Mouse (Mus musculus) heart, embryonic 12.5 days (tissue): ENCODE measurements around the gene Rasa3. TPM values are rescaled to one million over a fixed set of nuclear protein-coding genes. Genes with fewer than 3 reads are reported as not detected.

Source experiments
- ATAC-seq: fragments of 200-750 bp; cut with Nextera tagmentation; 2 replicates; pipeline ENCODE4 v1.8.0; 2017; ENCODE audit warnings: moderate TSS enrichment, moderate library complexity; ENCODE audit not compliant: insufficient number of reproducible peaks, low FRiP score
- H3K27ac ChIP-seq: fragments of 300-500 bp; sonication (generic); 2 replicates; pipeline ENCODE4 v1.5.1; 2016; ENCODE audit warnings: mild to moderate bottlenecking, moderate library complexity; ENCODE audit not compliant: poor library complexity, severe bottlenecking
- H3K27me3 ChIP-seq: fragments of 300-500 bp; sonication (generic); replicated peaks from 2 replicates; pipeline ENCODE4 v1.6.1; 2016; ENCODE audit warnings: mild to moderate bottlenecking, moderate library complexity
- H3K36me3 ChIP-seq: fragments of 300-500 bp; sonication (generic); 2 replicates; pipeline ENCODE4 v1.6.1; 2016; ENCODE audit warnings: mild to moderate bottlenecking, moderate library complexity
- H3K4me1 ChIP-seq: fragments of 300-500 bp; sonication (generic); replicated peaks from 2 replicates; pipeline ENCODE4 v1.6.1; 2016; ENCODE audit warnings: mild to moderate bottlenecking
- H3K4me2 ChIP-seq: fragments of 300-500 bp; sonication (generic); 2 replicates; pipeline ENCODE4 v1.6.1; 2016; ENCODE audit warnings: mild to moderate bottlenecking, moderate library complexity
- H3K4me3 ChIP-seq: fragments of 300-500 bp; sonication (generic); 2 replicates; pipeline ENCODE4 v1.5.1; 2016; ENCODE audit warnings: mild to moderate bottlenecking
- H3K9ac ChIP-seq: fragments of 300-500 bp; sonication (generic); 2 replicates; pipeline ENCODE4 v1.6.1; 2016; ENCODE audit warnings: mild to moderate bottlenecking, moderate library complexity
- H3K9me3 ChIP-seq: fragments of 300-500 bp; sonication (generic); replicated peaks from 2 replicates; pipeline ENCODE4 v1.6.1; 2016; ENCODE audit warnings: mild to moderate bottlenecking, moderate library complexity
- WGBS: fragments of 180-500 bp; shearing (Covaris S2); methylation state at CpG from one replicate; pipeline ENCODE4 v1.1.7; 2016; 5-methylcytosine and 5-hydroxymethylcytosine counted together
- polyA plus RNA-seq: library from polyadenylated mRNA; unstranded; fragments of >200 nt; fragmentation: Nextera tagmentation; extraction: Ambion mirVana; gene quantifications from 2 replicates; pipeline ENCODE4 v1.2.1, GENCODE M21; 2016

Rasa3 gene
- polyA plus RNA-seq, 1 experiment from 2014 or later, result 35.1 TPM

- 0 out of 2 replicates have a peak overlapping the region, but pooled peaks have one; percentile 19 for H3K9ac ChIP-seq
Measured at GRCm38 (mm10) chr8:13548831-13549230, 128.6 kb downstream of the Rasa3 start.

GRCm38 (mm10) chr8:13548235-13548634 lies 129.2 kb downstream of the Rasa3 start:
- no peak overlapping the region for H3K9ac ChIP-seq
- no peak overlapping the region for H3K4me3 ChIP-seq
- peaks cover 4% of the 10 kb centered on the region; the same call in 1 of the 2 replicates for H3K4me1 ChIP-seq
- 38% methylated on average over 4 of the region's 4 CpGs for WGBS
- no peak for ATAC-seq
- no peaks in the 10 kb centered on the region for H3K36me3 ChIP-seq
- H3K27ac ChIP-seq, result no peak overlapping the region
- no peak overlapping the region for H3K4me2 ChIP-seq
- H3K27me3 ChIP-seq, result 0 out of 2 replicates have a peak, but pooled peaks cover 5% of the 10 kb centered on the region
- H3K9me3 ChIP-seq, result peaks cover 5% of the 10 kb centered on the region; the same call in 1 of the 2 replicates

More at GRCm38 (mm10) chr8:13548831-13549230, 128.6 kb downstream of the Rasa3 start:
- ATAC-seq, result no peak
- Histone ChIP-seq H3K36me3 (no peaks in the 10 kb centered on the region), H3K4me3 (no peak overlapping the region), H3K4me1 (peaks cover 4% of the 10 kb centered on the region; the same call in 1 of the 2 replicates), H3K4me2 (no peak overlapping the region), H3K27me3 (0 out of 2 replicates have a peak, but pooled peaks cover 5% of the 10 kb centered on the region), H3K9me3 (peaks cover 5% of the 10 kb centered on the region; the same call in 1 of the 2 replicates), H3K27ac (no peak overlapping the region)
- 46% methylated on average over 9 of the region's 9 CpGs for WGBS

GRCm38 (mm10) chr8:13546421-13546820 lies 131.0 kb downstream of the Rasa3 start:
- Histone ChIP-seq H3K4me2 (no peak overlapping the region), H3K27ac (no peak overlapping the region), H3K27me3 (0 out of 2 replicates have a peak, but pooled peaks cover 5% of the 10 kb centered on the region), H3K4me3 (no peak overlapping the region), H3K4me1 (peaks cover 3% of the 10 kb centered on the region; the same call in 1 of the 2 replicates), H3K9me3 (peaks cover 5% of the 10 kb centered on the region; the same call in 1 of the 2 replicates), H3K9ac (no peak overlapping the region), H3K36me3 (no peaks in the 10 kb centered on the region)
- no peak for ATAC-seq
- 79% methylated on average over 4 of the region's 4 CpGs for WGBS

GRCm38 (mm10) chr8:13541526-13541925 lies 135.9 kb downstream of the Rasa3 start:
- Histone ChIP-seq H3K4me3 (no peak overlapping the region), H3K36me3 (no peaks in the 10 kb centered on the region), H3K9ac (no peak overlapping the region), H3K27me3 (no peaks in the 10 kb centered on the region), H3K27ac (no peak overlapping the region), H3K9me3 (peaks cover 5% of the 10 kb centered on the region; the same call in 1 of the 2 replicates), H3K4me2 (no peak overlapping the region), H3K4me1 (peaks cover 6% of the 10 kb centered on the region; the same call in 1 of the 2 replicates)
- WGBS, result 63% methylated on average over 5 of the region's 5 CpGs
- no peak for ATAC-seq

GRCm38 (mm10) chr8:13540122-13540521 lies 137.3 kb downstream of the Rasa3 start:
- peaks cover 6% of the 10 kb centered on the region; the same call in 1 of the 2 replicates for H3K4me1 ChIP-seq
- no peak overlapping the region for H3K4me3 ChIP-seq
- H3K36me3 ChIP-seq, result no peaks in the 10 kb centered on the region
- H3K27ac ChIP-seq, result no peak overlapping the region
- no peaks in the 10 kb centered on the region for H3K27me3 ChIP-seq
- peaks cover 4% of the 10 kb centered on the region; the same call in 1 of the 2 replicates for H3K9me3 ChIP-seq
- H3K9ac ChIP-seq, result no peak overlapping the region
- no peak overlapping the region for H3K4me2 ChIP-seq
- WGBS, result 73% methylated on average over 5 of the region's 5 CpGs
- no peak for ATAC-seq

- Histone ChIP-seq H3K9ac (no peak overlapping the region), H3K9me3 (no peaks in the 10 kb centered on the region; the same call in 1 of the 2 replicates), H3K27ac (no peak overlapping the region), H3K36me3 (no peaks in the 10 kb centered on the region), H3K27me3 (no peaks in the 10 kb centered on the region), H3K4me1 (peaks cover 6% of the 10 kb centered on the region; the same call in 1 of the 2 replicates), H3K4me3 (no peak overlapping the region), H3K4me2 (no peak overlapping the region)
- ATAC-seq, result no peak
- 69% methylated on average over 6 of the region's 6 CpGs for WGBS
Measured at GRCm38 (mm10) chr8:13538821-13539220, 138.6 kb downstream of the Rasa3 start.

GRCm38 (mm10) chr8:13537102-13537501 lies 140.3 kb downstream of the Rasa3 start:
- H3K4me1 ChIP-seq, result peaks cover 10% of the 10 kb centered on the region
- WGBS, result 76% methylated on average over 2 of the region's 2 CpGs
- ATAC-seq, result no peak
- no peak overlapping the region for H3K27ac ChIP-seq
- no peaks in the 10 kb centered on the region for H3K27me3 ChIP-seq
- no peak overlapping the region for H3K4me3 ChIP-seq
- H3K4me2 ChIP-seq, result no peak overlapping the region
- no peaks in the 10 kb centered on the region for H3K36me3 ChIP-seq
- no peak overlapping the region for H3K9ac ChIP-seq
- no peaks in the 10 kb centered on the region; the same call in 1 of the 2 replicates for H3K9me3 ChIP-seq

GRCm38 (mm10) chr8:13533123-13533522 lies 144.3 kb downstream of the Rasa3 start:
- Histone ChIP-seq H3K27ac (no peak overlapping the region), H3K9ac (no peak overlapping the region), H3K4me2 (no peak overlapping the region), H3K36me3 (no peaks in the 10 kb centered on the region), H3K4me1 (peaks cover 37% of the 10 kb centered on the region), H3K9me3 (no peaks in the 10 kb centered on the region; the same call in 1 of the 2 replicates), H3K27me3 (no peaks in the 10 kb centered on the region), H3K4me3 (no peak overlapping the region)
- 82% methylated on average over 8 of the region's 8 CpGs for whole genome bisulfite sequencing
- ATAC-seq, result no peak

GRCm38 (mm10) chr8:13531602-13532171 lies 145.7 kb downstream of the Rasa3 start:
- Histone ChIP-seq H3K9ac (peak overlapping the region; percentile 26; the same call in 1 of the 2 replicates), H3K4me2 (peak overlapping the region; percentile 17; the same call in 1 of the 2 replicates), H3K27ac (peak overlapping the region; percentile 65), H3K27me3 (no peaks in the 10 kb centered on the region), H3K36me3 (no peaks in the 10 kb centered on the region), H3K4me1 (peaks cover 37% of the 10 kb centered on the region), H3K9me3 (peaks cover 11% of the 10 kb centered on the region), H3K4me3 (no peak overlapping the region)
- peak; percentile 31; the same call in 1 of the 2 replicates for ATAC-seq
- 41% methylated on average over 9 of the region's 9 CpGs for WGBS

GRCm38 (mm10) chr8:13530941-13531340 lies 146.5 kb downstream of the Rasa3 start:
- peaks cover 37% of the 10 kb centered on the region for H3K4me1 ChIP-seq
- peak; percentile 76 for ATAC-seq
- H3K9me3 ChIP-seq, result peaks cover 15% of the 10 kb centered on the region
- no peak overlapping the region for H3K9ac ChIP-seq
- no peak overlapping the region for H3K4me3 ChIP-seq
- H3K27me3 ChIP-seq, result no peaks in the 10 kb centered on the region
- H3K27ac ChIP-seq, result peak overlapping the region; percentile 65
- 22% methylated on average over 5 of the region's 5 CpGs for WGBS
- peak overlapping the region; percentile 17; the same call in 1 of the 2 replicates for H3K4me2 ChIP-seq
- H3K36me3 ChIP-seq, result no peaks in the 10 kb centered on the region

- Histone ChIP-seq H3K4me3 (no peak overlapping the region), H3K27ac (peak overlapping the region; percentile 65; the same call in 1 of the 2 replicates), H3K4me1 (peaks cover 37% of the 10 kb centered on the region), H3K9ac (no peak overlapping the region), H3K9me3 (peaks cover 15% of the 10 kb centered on the region), H3K27me3 (no peaks in the 10 kb centered on the region), H3K36me3 (no peaks in the 10 kb centered on the region), H3K4me2 (no peak overlapping the region)
- WGBS, result 85% methylated on average over 3 of the region's 3 CpGs
- ATAC-seq, result no peak
Measured at GRCm38 (mm10) chr8:13530401-13530800, 147.0 kb downstream of the Rasa3 start.
